Mouse (Mus musculus): ENCODE data around the gene Tec.

Tec gene

GRCm38 (mm10) chr5:72852301-72852995 lies 15.8 kb downstream of the Tec start:
- no peak for DNase-seq

GRCm38 (mm10) chr5:72851674-72852098 lies 16.6 kb downstream of the Tec start:
- no peak for DNase-seq

GRCm38 (mm10) chr5:72850926-72851673 lies 17.2 kb downstream of the Tec start:
- DNase-seq, result no peak

- DNase-seq, result no peak
These were observed 19.3 kb downstream of the Tec start for GRCm38 (mm10) chr5:72848889-72849435.

- no peak for DNase-seq
These were observed 21.6 kb downstream of the Tec start for GRCm38 (mm10) chr5:72846712-72847111.

DNA sequence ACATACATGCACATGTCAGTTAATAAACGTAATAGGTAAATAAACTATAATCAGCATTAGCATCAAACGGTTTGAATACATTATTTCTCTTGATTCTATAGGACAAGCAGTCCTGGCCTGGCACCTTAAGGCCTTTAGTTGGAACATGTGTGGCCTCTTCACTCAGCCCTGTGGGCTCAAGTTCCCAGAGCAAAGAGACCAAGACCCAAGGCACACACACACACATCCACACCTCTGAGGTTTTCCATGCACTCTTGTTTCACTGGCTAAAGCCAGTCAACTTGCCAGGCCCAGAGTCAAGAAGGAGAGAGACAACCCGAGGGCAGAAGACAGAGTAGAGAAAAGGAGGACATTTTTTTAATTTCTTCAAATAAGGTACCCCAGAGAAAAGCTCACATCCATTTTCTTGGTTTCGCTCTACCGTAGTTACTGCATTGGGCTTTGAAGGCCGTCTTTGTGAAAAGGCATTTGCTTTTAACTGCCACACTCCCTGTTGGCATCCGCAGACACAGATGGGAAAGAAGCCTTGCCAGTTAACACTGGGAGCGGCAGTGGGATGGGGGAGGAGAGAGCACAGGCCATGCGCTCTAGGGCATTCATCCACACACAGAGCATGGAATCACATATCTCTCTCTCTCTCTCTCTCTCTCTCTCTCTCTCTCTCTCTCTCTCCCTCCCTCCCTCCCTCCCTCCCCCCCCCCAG lies 22.2 kb downstream of the Tec start:
- no peak for DNase-seq

DNA sequence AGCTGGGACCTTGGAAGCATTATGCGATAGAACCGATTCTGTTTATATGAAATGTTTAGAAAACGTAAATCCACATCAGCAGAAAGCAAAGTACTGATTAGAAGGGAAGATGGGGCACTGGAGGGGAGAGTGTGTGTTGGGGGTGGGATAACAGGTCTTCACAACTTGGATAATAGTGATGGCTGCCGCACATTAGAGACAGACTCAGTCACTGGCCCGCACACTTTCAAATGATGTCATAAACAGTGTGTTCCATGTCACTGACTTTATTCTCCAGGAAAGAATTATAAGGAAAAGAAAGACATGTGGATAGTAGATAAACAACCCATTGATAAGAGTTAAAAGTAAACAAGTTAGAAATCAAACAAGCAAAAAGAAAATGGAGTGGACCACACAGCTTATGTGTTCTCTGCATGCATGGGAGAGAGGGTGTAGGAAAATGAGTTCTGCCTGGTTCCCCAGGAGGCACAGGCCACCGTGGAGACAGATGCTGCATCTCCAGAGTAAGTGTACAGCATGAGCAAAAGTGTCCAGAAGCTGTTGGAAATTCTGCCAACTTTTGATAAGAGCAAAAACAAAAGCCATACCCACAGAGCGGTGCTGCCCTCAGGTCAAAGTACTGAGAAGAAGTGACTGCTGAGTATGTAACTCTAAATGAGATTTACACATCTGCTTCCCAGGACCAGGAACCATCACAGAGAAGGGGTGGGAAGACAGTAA lies 23.3 kb downstream of the Tec start:
- DNase-seq, result no peak

DNA sequence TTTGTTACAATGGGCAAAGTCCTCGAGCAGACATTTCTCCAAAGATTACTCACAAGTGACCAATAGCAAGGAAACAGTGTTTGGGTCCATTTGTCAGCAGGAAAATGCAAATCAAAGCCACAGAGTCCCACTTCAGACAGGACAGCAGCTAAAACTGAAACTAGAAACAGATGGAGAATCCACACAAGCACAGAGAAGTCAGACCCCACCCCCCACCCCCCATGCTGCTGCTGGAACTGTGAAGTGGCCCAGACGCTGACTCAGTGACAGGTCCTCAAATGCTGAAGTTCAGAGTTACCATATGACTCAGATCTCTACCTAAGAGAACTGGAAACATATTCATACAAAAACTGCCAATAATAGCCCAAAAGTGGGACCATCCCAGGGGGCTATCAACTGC lies 24.0 kb downstream of the Tec start:
- no peak for DNase-seq

GRCm38 (mm10) chr5:72839655-72840054 lies 28.6 kb downstream of the Tec start:
- DNase-seq, result no peak

DNA sequence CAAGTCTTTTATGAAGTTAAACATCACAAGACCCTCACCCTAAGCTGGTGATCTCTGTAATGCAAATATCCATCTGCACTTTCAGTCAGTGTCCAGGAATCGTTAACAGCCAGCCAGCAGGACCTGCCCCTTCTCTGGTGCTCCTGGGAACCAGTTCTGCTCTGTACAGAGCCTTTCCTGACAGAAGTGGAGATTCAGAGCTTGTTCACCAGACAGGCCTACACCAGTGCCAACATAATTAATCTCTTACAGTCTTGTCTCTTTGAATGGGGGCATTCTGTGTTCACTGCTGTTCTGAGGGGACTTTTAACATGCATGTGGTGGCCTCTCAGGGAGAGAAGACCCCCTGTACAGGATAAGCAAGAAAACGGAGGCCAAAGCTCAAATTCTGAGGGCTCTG lies 29.3 kb downstream of the Tec start:
- no peak for DNase-seq

DNA sequence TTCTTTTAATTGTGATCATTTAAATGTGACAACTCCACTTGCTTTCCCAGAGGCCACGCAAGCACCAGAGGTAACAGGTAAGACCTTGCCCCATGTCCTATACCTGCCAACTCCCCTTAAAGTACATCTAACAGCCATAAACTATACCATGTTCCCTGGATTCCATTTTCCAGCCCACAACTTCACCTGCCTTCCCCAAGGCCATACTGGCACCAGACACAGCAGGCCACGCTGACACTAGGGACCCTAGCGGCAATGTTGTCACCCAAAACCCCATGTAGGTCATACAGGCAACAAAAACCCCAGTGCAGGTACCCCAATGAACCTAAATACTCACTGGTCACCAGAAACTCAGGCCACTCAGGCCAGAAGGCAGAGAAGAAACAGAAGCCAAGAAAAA lies 32.6 kb downstream of the Tec start:
- no peak for DNase-seq

GRCm38 (mm10) chr5:72832904-72833765 lies 35.1 kb downstream of the Tec start:
- DNase-seq, result no peak

DNA sequence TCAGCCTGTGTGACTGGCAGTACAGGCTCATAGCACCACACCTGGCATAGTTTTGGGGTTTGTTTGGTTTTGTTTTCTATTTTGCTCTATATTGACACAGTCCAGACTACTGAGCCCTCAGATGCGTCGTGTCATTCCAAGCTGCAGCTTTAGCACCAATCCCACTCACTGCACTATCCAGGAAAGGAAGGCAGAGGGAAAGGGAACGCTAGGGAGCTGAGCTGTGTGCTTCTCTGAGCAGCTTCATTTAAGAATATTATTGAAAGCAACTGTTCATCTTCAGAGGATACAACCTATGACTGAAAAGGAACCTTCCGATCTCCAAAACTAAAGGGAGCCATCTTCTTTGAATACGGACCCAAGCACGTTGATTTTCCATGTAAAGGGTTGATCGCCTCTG lies 36.1 kb downstream of the Tec start:
- no peak for DNase-seq

DNA sequence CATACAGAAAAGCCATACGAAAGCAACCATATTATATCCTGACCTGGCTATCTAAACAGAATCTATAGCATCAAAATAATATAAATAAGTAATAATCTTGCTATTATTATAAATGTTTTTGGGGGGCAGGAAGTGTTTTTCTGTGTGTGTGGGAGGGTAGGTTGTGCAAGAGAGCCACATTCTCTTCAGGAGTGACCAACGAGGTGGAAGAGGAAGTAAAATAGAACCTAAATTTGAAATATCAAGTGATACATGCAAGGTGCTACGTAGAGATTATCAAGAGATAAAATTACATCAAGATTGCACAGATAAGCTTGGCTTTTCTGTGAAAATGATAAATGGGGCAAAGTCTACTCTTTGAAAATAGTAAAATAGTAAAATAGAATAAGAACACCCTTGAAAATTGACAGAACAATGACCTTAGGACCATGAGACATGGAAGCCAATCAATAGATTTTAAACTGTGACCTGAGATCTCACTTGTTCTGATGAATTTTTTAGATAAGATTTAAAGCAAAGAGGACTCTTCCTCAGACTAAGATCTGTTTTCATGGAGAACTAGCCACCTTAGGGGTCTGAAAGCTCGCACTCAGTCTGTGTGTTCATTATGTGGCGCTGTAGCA lies 37.2 kb downstream of the Tec start:
- no peak for DNase-seq

GRCm38 (mm10) chr5:72829506-72830067 lies 38.7 kb downstream of the Tec start:
- DNase-seq, result no peak

- DNase-seq, result no peak
These were observed 39.9 kb downstream of the Tec start for GRCm38 (mm10) chr5:72828401-72828800.

GRCm38 (mm10) chr5:72827435-72827834 lies 40.8 kb downstream of the Tec start:
- no peak for DNase-seq

- DNase-seq, result no peak
These were observed 41.8 kb downstream of the Tec start for GRCm38 (mm10) chr5:72826445-72826844.

GRCm38 (mm10) chr5:72820651-72821050 lies 47.6 kb downstream of the Tec start:
- DNase-seq, result no peak

DNA sequence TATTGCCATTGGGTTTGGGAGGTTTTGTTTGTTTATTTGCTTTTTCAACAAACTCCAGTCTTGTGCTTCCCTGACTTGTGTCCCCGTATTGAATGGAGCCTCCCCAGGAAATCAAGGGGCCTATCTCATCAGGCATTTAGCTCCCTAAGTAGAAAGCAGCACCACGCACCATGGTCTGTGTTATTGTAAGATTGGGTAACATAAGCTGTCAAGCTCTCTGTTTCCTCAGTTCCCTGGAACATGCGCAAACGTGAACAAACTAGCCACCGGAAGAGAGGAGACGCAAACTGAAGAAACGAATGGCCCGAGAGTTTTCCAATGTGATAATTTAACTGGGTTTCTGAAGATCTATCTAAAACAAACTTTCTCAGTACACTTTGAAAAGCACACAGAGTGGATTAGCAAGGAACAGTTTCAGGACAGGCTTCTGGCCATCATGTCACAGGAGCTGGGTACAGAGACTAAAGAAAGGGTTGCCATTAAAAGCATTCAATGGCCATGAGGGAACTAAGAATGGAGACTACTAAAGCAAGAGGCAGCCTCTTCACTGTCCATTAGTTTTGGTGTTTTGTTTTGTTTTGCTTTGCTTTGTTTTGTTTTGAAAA lies 48.1 kb downstream of the Tec start:
- no peak for DNase-seq

All from right cerebral cortex, postnatal 14 days (tissue).